Mouse (Mus musculus) left cerebral cortex, adult 11 months (tissue): ENCODE measurements around the gene Txn1.

Experiments used
- DNase-seq: peaks from one replicate; pipeline ENCODE4 v3.0.0; 2022; ENCODE audit warnings: low spot score

Txn1 gene

GRCm38 (mm10) chr4:57895902-57896301, 60.3 kb downstream of the Txn1 start:
- DNase-seq: no peak

GRCm38 (mm10) chr4:57895140-57895539, 61.1 kb downstream of the Txn1 start:
- DNase-seq: no peak
